Mouse (Mus musculus) MEL (cell line): ENCODE measurements at regions not wholly inside any gene's neighbourhood (a gene's known extent, or its start where the extent isn't known, plus 50 kb on each side); places are given as distances from the start of the nearest gene placed in this dataset.
A peak's percentile ranks its signal among the peaks of the same experiment; 100 is the strongest.

Experiments
- CTCF ChIP-seq, 3 experiments: IDR thresholded peaks in 2 of 3; conservative IDR thresholded peaks in 1 of 3; 2 replicates each; pipeline ENCODE4 v1.5.1; 2011 to 2012; ENCODE audit warnings: low read length in 3 of 3, low read depth in 2 of 3, mild to moderate bottlenecking in 2 of 3, improper control_type of control experiment in 1 of 3, inconsistent platforms in 1 of 3, mixed read lengths in 1 of 3, moderate library complexity in 1 of 3; ENCODE audit not compliant: control insufficient read depth in 1 of 3, insufficient read depth in 1 of 3, poor library complexity in 1 of 3, severe bottlenecking in 1 of 3
- ELF1 ChIP-seq: IDR thresholded peaks from 2 replicates; pipeline ENCODE4 v1.6.1; 2014; ENCODE audit warnings: low read depth, mild to moderate bottlenecking, inconsistent platforms, low read length, improper control_type of control experiment, moderate library complexity
- EP300 ChIP-seq, 2 experiments: IDR thresholded peaks; 2 replicates each; pipeline ENCODE4 v1.6.1; 2011; ENCODE audit warnings: improper control_type of control experiment in 2 of 2, low read length in 2 of 2, low read depth in 1 of 2, mild to moderate bottlenecking in 1 of 2
- MEF2A ChIP-seq: IDR thresholded peaks from 2 replicates; pipeline ENCODE4 v1.6.1; 2014; ENCODE audit warnings: low read depth, mild to moderate bottlenecking, inconsistent platforms, low read length, improper control_type of control experiment; ENCODE audit not compliant: poor library complexity, insufficient replicate concordance, severe bottlenecking; ENCODE audit errors: extremely low read depth
- NRF1 ChIP-seq: IDR thresholded peaks from 2 replicates; pipeline ENCODE4 v1.6.1; 2014; ENCODE audit warnings: low read depth, mild to moderate bottlenecking, inconsistent platforms, low read length, improper control_type of control experiment, moderate library complexity; ENCODE audit not compliant: poor library complexity, insufficient read depth, severe bottlenecking
- POLR2A ChIP-seq, 2 experiments: IDR thresholded peaks; 2 replicates each; pipeline ENCODE4 v1.6.1; 2011 to 2012; ENCODE audit warnings: low read length in 2 of 2, mild to moderate bottlenecking in 2 of 2, control low read depth in 1 of 2, improper control_type of control experiment in 1 of 2, low read depth in 1 of 2, moderate library complexity in 1 of 2; ENCODE audit not compliant: control insufficient read depth in 1 of 2, insufficient read depth in 1 of 2, poor library complexity in 1 of 2
- RCOR1 ChIP-seq: IDR thresholded peaks from 2 replicates; pipeline ENCODE4 v1.6.1; 2012; ENCODE audit warnings: low read depth, mild to moderate bottlenecking, inconsistent platforms, low read length, improper control_type of control experiment
- SMC3 ChIP-seq: IDR thresholded peaks from 2 replicates; pipeline ENCODE4 v1.6.1; 2011; ENCODE audit warnings: low read depth, low read length, improper control_type of control experiment
- UBTF ChIP-seq: IDR thresholded peaks from 2 replicates; pipeline ENCODE4 v1.6.1; 2012; ENCODE audit warnings: low read depth, mild to moderate bottlenecking, inconsistent platforms, low read length, improper control_type of control experiment, moderate library complexity, borderline replicate concordance; ENCODE audit not compliant: insufficient read depth
- USF1 ChIP-seq: IDR thresholded peaks from 2 replicates; pipeline ENCODE4 v1.6.1; 2014; ENCODE audit warnings: low read depth, mild to moderate bottlenecking, inconsistent platforms, low read length, improper control_type of control experiment, moderate library complexity
- ZC3H11A ChIP-seq: IDR thresholded peaks from 2 replicates; pipeline ENCODE4 v1.6.1; 2012; ENCODE audit warnings: low read depth, mild to moderate bottlenecking, inconsistent platforms, low read length, improper control_type of control experiment

GRCm38 (mm10) chr15:23590451-23590850 is 1041.6 kb downstream of the Cdh18 start:
- TF ChIP-seq POLR2A (IDR thresholded peaks at IDR 0.05; ENCODE audit: control insufficient read depth in 1 of 2, insufficient read depth in 1 of 2, low read depth in 1 of 2, low read length in 2 of 2, poor library complexity in 1 of 2) (no peak), UBTF (no peak), CTCF (IDR thresholded peaks at IDR 0.05 in 2 of 3, conservative IDR thresholded peaks at IDR 0.05 in 1 of 3; ENCODE audit: control insufficient read depth in 1 of 3, insufficient read depth in 1 of 3, low read depth in 2 of 3, low read length in 3 of 3, poor library complexity in 1 of 3, severe bottlenecking in 1 of 3) (no peak), ZC3H11A (no peak), NRF1 (no peak), ELF1 (no peak), EP300 (IDR thresholded peaks at IDR 0.05; ENCODE audit: low read depth in 1 of 2, low read length in 2 of 2) (no peak), MEF2A (no peak), SMC3 (no peak), USF1 (no peak), RCOR1 (peak; percentile 56; the same call in 1 of the 2 replicates)
